Mouse (Mus musculus): ENCODE measurements around the gene Iqsec3.

DNA sequence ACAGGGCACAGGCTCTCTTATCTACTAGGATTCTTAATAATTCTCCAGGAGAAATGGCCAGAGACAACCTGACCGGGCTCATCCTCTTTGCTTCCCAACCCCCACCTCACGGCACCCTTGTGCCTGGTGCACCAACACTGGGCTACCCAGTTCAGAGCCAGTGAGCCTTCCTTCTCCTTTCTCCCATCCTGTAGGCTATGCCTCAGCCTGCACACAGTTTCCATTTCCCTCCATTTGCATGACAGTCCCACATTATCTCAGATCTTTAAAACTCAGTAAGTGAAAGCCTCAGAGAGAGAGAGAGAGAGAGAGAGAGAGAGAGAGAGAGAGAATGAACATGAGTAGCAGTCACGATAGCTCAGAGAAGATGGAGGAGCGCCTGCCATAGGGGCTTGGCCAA lies 95.2 kb downstream of the Iqsec3 start:
- TF ChIP-seq EP300 (optimal IDR thresholded peaks at IDR 0.05) (no peak), CTCF (IDR thresholded peaks at IDR 0.05; ENCODE audit: low read depth) (no peak)

Data from stomach, postnatal 0 days (tissue).